Mouse (Mus musculus) stomach, embryonic 14.5 days (tissue): Measurements from ENCODE around the gene Bcl7c. TPM values are rescaled to one million over a fixed set of nuclear protein-coding genes. Genes with fewer than 3 reads are reported as not detected.

Source experiments
- ATAC-seq: fragments of 200-750 bp; cut with Nextera tagmentation; 2 replicates; pipeline ENCODE4 v1.8.0; 2017; ENCODE audit warnings: low read depth, moderate TSS enrichment; ENCODE audit not compliant: insufficient number of reproducible peaks, insufficient read depth, low FRiP score
- H3K27ac ChIP-seq: fragments of 300-500 bp; sonication (generic); 2 replicates; pipeline ENCODE4 v1.5.1; 2014; ENCODE audit warnings: mild to moderate bottlenecking, low read length, moderate library complexity, mixed read lengths
- H3K27me3 ChIP-seq: fragments of 300-500 bp; sonication (generic); 2 replicates; pipeline ENCODE4 v1.6.1; 2014; ENCODE audit warnings: low read length, control low read depth, mixed read lengths; ENCODE audit not compliant: control insufficient read depth, insufficient read depth
- H3K36me3 ChIP-seq: fragments of 300-500 bp; sonication (generic); 2 replicates; pipeline ENCODE4 v1.6.1; 2014; ENCODE audit warnings: mild to moderate bottlenecking, control low read depth, low read length, moderate library complexity, mixed read lengths; ENCODE audit not compliant: control insufficient read depth, insufficient read depth
- H3K4me1 ChIP-seq: fragments of 300-500 bp; sonication (generic); 2 replicates; pipeline ENCODE4 v1.6.1; 2014; ENCODE audit warnings: low read length, control low read depth, mixed read lengths; ENCODE audit not compliant: control insufficient read depth, insufficient read depth
- H3K4me2 ChIP-seq: fragments of 300-500 bp; sonication (generic); replicated peaks from 2 replicates; pipeline ENCODE4 v1.6.1; 2014; ENCODE audit warnings: low read depth, low read length, control low read depth
- H3K4me3 ChIP-seq: fragments of 300-500 bp; sonication (generic); 2 replicates; pipeline ENCODE4 v1.5.1; 2014; ENCODE audit warnings: low read depth, low read length, control low read depth
- H3K9ac ChIP-seq: fragments of 300-500 bp; sonication (generic); replicated peaks from 2 replicates; pipeline ENCODE4 v1.6.1; 2014; ENCODE audit warnings: low read depth, mild to moderate bottlenecking, control low read depth, low read length, moderate library complexity, mixed read lengths
- H3K9me3 ChIP-seq: fragments of 300-500 bp; sonication (generic); 2 replicates; pipeline ENCODE4 v1.6.1; 2016; ENCODE audit warnings: low read depth, low read length, control low read depth; ENCODE audit not compliant: control insufficient read depth
- WGBS: fragments of 180-500 bp; shearing (Covaris S2); extraction: QIAGEN DNeasy Blood & Tissue Kit; methylation state at CpG from one replicate; pipeline ENCODE4 v1.1.7; 2014; 5-methylcytosine and 5-hydroxymethylcytosine counted together
- polyA plus RNA-seq: library from polyadenylated mRNA; unstranded; fragments of >200 nt; fragmentation: Nextera tagmentation; extraction: Ambion mirVana; gene quantifications from 2 replicates; pipeline ENCODE4 v1.2.1, GENCODE M21; 2014

Bcl7c gene
- polyA plus RNA-seq, 1 experiment from 2014 or later, result 65.2 TPM

GRCm38 (mm10) chr7:127671880-127672774 is 36.6 kb downstream of the Bcl7c start:
- no peak overlapping the region for H3K4me3 ChIP-seq
- H3K4me1 ChIP-seq, result no peaks in the 10 kb centered on the region
- no peak for ATAC-seq
- no peaks in the 10 kb centered on the region for H3K36me3 ChIP-seq
- H3K27me3 ChIP-seq, result no peaks in the 10 kb centered on the region
- H3K9ac ChIP-seq, result no peak overlapping the region
- H3K4me2 ChIP-seq, result no peak overlapping the region
- no peak overlapping the region for H3K27ac ChIP-seq
- H3K9me3 ChIP-seq, result no peaks in the 10 kb centered on the region
- WGBS, result 55% methylated on average over 11 of the region's 11 CpGs

DNA sequence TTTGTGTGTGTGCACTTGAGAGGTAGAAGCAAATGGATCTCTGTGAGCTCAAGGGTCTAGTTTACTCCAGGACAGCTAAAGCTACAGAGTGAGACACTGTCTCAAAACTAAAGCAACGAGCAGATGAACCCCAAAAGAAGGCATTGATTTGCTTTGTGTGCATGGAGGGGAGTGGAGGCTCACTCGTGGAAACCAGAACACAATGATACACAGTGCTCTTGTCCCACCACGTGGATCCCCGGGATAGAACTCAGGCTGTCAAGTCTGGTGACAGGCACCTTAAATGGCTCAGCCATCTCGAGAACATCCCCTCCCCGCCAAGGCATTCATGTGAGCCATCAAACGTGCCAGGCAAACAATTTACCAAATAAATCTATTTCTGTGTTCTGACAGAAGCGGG is 41.6 kb downstream of the Bcl7c start:
- Histone ChIP-seq H3K4me2 (no peak overlapping the region), H3K4me1 (no peaks in the 10 kb centered on the region), H3K4me3 (no peak overlapping the region), H3K9ac (no peak overlapping the region), H3K27ac (no peak overlapping the region), H3K36me3 (peaks cover 11% of the 10 kb centered on the region; the same call in 1 of the 2 replicates), H3K27me3 (no peaks in the 10 kb centered on the region), H3K9me3 (no peaks in the 10 kb centered on the region)
- ATAC-seq, result no peak
- WGBS, result 76% methylated on average over 8 of the region's 8 CpGs

GRCm38 (mm10) chr7:127666679-127667078 is 42.1 kb downstream of the Bcl7c start:
- 93% methylated on average over 13 of the region's 13 CpGs for WGBS
- no peak overlapping the region for H3K4me2 ChIP-seq
- H3K9ac ChIP-seq, result no peak overlapping the region
- peaks cover 11% of the 10 kb centered on the region; the same call in 1 of the 2 replicates for H3K36me3 ChIP-seq
- H3K27ac ChIP-seq, result no peak overlapping the region
- H3K4me3 ChIP-seq, result no peak overlapping the region
- H3K4me1 ChIP-seq, result no peaks in the 10 kb centered on the region
- no peak for ATAC-seq
- H3K9me3 ChIP-seq, result no peaks in the 10 kb centered on the region
- H3K27me3 ChIP-seq, result no peaks in the 10 kb centered on the region

DNA sequence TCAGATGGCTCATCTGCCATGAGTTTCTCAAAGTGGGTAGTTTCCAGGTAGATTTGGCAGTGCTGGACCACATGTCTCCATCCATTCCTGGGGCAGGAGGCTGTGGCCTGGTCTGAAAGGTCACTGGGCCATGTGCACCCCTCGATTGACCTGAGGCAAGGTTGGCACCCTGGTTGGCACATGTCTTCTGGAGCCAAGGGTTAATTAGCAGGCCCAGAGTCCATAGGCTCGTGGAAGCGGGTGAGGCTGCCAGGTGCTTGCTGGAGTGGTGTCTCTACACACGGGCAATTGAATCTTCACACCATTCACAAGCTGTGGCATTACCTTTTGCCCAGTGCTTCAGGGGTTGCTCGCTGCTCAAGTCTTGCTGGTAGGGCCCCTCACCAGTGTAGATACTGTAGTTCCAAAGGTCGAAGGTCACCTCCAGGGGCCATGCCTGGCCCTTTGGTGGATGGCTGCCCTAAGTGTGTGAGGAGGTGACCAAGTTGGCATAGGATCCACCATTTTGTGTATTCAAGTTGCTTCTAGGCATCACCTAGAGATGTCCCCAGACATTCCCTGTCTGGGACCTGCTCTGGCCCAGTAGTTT is 42.6 kb downstream of the Bcl7c start:
- Histone ChIP-seq H3K4me2 (no peak overlapping the region), H3K4me3 (no peak overlapping the region), H3K27me3 (no peaks in the 10 kb centered on the region), H3K9me3 (no peaks in the 10 kb centered on the region), H3K36me3 (peaks cover 11% of the 10 kb centered on the region; the same call in 1 of the 2 replicates), H3K9ac (no peak overlapping the region), H3K27ac (no peak overlapping the region), H3K4me1 (no peaks in the 10 kb centered on the region)
- no peak for ATAC-seq
- WGBS, result 86% methylated on average over 6 of the region's 6 CpGs

- Histone ChIP-seq H3K9ac (no peak overlapping the region), H3K9me3 (no peaks in the 10 kb centered on the region), H3K4me3 (no peak overlapping the region), H3K27ac (no peak overlapping the region), H3K4me2 (no peak overlapping the region), H3K27me3 (no peaks in the 10 kb centered on the region), H3K36me3 (peaks cover 11% of the 10 kb centered on the region; the same call in 1 of the 2 replicates), H3K4me1 (no peaks in the 10 kb centered on the region)
- 88% methylated on average over 6 of the region's 6 CpGs for WGBS
- no peak for ATAC-seq
Measured at GRCm38 (mm10) chr7:127662926-127663325, 45.8 kb downstream of the Bcl7c start.

DNA sequence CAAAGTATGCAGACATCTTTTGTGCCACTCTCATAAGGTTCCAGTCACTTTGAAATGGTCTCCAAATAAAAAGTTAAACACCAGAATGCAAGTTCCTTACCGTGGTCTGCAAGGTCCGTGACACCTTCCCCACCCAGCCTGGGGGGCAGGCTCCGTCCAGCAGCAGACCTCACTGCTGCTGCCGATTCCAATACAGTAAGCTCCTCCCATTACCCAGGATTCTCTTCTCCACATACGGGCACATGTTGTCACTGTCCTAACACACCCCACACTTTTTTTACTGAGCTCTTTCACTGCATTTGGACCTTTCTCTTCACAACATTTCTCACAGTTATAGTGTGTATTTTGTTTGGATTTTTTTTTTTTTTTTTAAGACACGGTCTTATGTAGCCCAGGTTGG is 46.9 kb downstream of the Bcl7c start:
- no peak for ATAC-seq
- H3K9ac ChIP-seq, result no peak overlapping the region
- peaks cover 11% of the 10 kb centered on the region; the same call in 1 of the 2 replicates for H3K36me3 ChIP-seq
- no peak overlapping the region for H3K27ac ChIP-seq
- H3K9me3 ChIP-seq, result no peaks in the 10 kb centered on the region
- no peak overlapping the region for H3K4me3 ChIP-seq
- H3K4me1 ChIP-seq, result no peaks in the 10 kb centered on the region
- no peaks in the 10 kb centered on the region for H3K27me3 ChIP-seq
- 72% methylated on average over 6 of the region's 6 CpGs for WGBS
- no peak overlapping the region for H3K4me2 ChIP-seq

GRCm38 (mm10) chr7:127660882-127661281 is 47.9 kb downstream of the Bcl7c start:
- H3K36me3 ChIP-seq, result peaks cover 5% of the 10 kb centered on the region; the same call in 1 of the 2 replicates
- WGBS, result 91% methylated on average over 3 of the region's 3 CpGs
- no peak overlapping the region for H3K4me2 ChIP-seq
- H3K27ac ChIP-seq, result no peak overlapping the region
- no peaks in the 10 kb centered on the region for H3K27me3 ChIP-seq
- H3K4me3 ChIP-seq, result no peak overlapping the region
- H3K9ac ChIP-seq, result no peak overlapping the region
- H3K4me1 ChIP-seq, result no peaks in the 10 kb centered on the region
- ATAC-seq, result no peak
- no peaks in the 10 kb centered on the region for H3K9me3 ChIP-seq

DNA sequence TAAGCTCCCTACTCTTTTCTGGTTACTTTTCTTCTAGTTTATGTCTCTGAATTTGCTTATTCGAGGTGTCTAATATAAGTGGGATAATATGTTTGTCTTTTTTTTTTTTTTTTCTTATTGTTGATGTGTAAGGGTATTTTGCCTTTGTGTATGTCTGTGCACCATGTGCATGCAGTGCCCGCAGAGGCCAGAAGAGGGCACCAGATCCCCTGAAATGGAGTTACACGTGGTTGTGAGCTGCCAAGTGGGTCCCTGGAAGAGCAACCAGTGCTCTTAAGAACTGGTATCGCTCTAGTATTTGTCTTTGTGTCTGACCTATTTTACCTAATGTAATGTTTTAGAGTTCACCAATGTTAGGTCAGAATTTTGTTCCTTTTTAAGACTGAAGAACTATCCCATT is 51.8 kb downstream of the Bcl7c start:
- H3K9me3 ChIP-seq, result no peaks in the 10 kb centered on the region
- ATAC-seq, result no peak
- no peak overlapping the region for H3K9ac ChIP-seq
- H3K27ac ChIP-seq, result no peak overlapping the region
- H3K36me3 ChIP-seq, result no peaks in the 10 kb centered on the region
- H3K4me1 ChIP-seq, result no peaks in the 10 kb centered on the region; the same call in 1 of the 2 replicates
- H3K4me2 ChIP-seq, result no peak overlapping the region
- 34% methylated on average over 4 of the region's 4 CpGs for WGBS
- H3K4me3 ChIP-seq, result no peak overlapping the region
- H3K27me3 ChIP-seq, result no peaks in the 10 kb centered on the region
